Mouse (Mus musculus) urinary bladder, adult 2 months (tissue): ENCODE results near the gene Thg1l. TPM values are rescaled to one million over a fixed set of nuclear protein-coding genes. Genes with fewer than 3 reads are reported as not detected.

Experiments
- DNase-seq: peaks from one replicate; pipeline ENCODE4 v3.0.0; 2022; ENCODE audit warnings: low spot score
- polyA plus RNA-seq: library from polyadenylated mRNA; depleted of rRNA; stranded (reverse); fragments of >200 nt; gene quantifications from 2 replicates; pipeline ENCODE4 v1.2.3, GENCODE M21; 2012; rRNA removed

Thg1l gene
- 9.3 and 9.7 TPM in 2 replicates for polyA plus RNA-seq

DNA sequence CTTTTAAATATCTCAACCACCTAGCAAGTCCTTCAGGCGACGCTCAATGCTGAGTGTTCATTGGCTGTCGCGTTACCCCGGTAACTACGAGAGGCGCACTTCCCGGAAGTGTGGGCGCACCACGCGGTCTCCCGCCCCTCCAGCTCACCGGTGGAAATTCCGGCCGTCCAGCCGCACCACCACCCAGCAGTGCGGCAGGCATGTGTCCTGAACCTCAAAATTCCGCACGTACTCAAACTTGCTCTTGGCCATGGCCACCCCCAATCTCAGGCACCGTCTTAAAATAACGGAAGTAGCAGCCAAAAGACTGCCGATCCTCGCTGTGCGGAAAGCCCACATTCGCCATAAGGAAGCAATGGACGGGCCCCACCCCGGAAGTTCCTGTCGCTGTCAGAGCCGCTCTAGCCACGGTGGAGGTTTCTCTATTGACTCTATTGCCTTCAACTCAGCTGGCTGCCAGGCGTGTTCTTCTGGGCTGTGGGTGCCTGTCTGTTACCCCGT lies at the start of gene Thg1l:
Gene Thg1l (minus strand): TSS at position 368 of the 501 bp plus-strand sequence.
- peak; percentile 85 for DNase-seq

DNA sequence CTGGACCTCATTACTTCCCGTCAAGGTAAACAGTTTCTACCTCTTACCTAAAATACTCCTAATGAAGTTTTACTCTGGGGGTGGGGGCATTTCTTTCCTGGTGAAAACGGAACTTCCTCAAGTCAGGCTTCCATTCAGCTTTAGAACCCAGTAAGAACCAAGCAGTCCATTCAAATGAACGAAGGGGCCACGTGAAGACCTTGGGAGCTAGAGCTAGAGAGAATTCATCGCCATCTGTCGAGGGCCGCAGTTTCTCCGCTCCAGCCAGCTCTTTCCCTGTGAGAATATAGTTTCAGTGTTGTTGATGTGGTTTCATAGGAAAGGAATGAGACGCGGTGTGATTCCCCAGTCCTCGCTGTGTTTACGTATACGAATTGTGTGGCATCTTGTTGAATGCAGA lies 36.8 kb upstream of the Thg1l start:
- no peak for DNase-seq

DNA sequence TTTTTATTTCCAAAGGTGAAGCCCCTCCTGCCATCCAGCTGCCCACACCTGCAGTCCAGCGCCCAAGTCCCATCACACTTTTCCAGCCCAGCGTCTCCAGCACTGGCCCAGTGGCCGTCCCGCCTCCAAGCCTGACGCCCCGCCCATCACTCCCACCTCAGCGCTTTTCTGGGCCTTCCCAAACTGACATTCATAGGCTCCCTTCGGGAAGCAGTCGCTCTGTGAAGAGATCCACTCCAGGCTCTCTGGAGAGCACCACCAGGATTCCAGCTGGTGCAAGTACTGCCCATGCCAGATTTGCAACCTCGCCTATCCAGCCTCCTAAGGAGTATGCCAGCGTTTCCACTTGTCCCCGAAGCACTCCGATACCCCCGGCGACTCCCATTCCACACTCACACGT lies 36.3 kb upstream of the Thg1l start:
- no peak for DNase-seq

DNA sequence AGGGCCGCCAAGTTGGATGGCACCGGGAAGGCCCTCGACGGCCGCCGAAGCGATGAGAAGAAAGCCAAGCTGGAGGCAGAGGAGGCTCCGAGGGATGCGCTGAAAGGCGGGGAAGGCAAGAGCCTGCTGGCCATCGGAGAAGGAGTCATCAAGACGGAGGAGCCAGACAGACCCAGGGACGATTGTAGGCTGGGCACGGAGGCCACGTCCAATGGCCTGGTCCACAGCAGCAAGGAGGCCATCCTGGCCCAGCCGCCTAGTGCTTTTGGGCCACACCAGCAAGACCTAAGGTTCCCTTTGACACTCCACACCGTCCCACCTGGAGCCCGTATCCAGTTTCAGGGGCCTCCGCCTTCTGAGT lies 25.6 kb upstream of the Thg1l start:
- DNase-seq, result no peak

DNA sequence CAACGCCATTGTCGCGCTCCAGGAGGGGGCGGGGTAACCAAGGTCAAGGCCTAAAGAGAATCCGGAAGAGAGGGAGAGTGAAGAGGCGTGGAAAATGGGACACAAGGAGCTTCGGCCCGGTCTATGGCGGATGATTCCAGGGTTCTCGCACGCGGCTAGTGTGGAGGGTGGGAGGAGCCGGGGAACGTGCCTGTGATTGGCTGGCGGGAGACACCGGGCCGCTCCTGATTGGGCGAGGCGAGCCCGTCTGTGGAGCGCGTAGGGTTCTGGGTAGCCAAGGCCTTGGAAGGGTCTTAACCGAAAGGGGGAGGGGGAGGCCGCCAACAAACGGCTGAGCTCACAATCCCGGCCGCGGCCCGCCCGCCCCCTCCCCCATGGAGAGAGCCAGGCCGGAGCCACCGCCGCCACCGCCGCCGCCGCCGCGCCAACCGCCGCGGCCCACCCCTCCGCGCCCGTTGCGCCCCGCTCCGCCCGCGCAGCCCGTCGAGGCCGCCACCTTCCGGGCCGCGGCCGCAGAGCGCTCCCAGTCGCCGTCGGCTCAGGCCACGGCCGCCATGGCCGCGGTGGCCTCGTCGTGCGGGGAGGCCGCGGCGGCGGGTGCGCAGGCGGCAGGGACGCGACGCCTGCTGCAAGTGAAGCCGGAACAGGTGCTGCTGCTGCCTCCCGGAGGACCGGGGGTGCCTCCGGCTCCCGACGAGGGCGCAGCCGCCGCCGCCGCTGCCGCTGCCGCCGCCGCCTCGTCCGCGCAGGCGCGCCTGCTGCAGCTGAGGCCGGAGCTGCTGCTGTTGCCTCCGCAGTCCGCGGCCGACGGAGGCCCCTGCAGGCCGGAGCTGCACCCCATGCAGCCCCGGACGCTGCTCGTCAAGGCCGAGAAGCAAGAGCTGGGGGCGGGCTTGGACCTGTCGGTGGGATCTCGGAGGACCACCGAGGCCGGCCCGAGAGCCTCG lies 24.9 kb upstream of the Thg1l start, which contains the start of gene Sox30:
Gene Sox30 (plus strand): TSS at position 365 of the 947 bp plus-strand sequence.
- peak; percentile 57 for DNase-seq

DNA sequence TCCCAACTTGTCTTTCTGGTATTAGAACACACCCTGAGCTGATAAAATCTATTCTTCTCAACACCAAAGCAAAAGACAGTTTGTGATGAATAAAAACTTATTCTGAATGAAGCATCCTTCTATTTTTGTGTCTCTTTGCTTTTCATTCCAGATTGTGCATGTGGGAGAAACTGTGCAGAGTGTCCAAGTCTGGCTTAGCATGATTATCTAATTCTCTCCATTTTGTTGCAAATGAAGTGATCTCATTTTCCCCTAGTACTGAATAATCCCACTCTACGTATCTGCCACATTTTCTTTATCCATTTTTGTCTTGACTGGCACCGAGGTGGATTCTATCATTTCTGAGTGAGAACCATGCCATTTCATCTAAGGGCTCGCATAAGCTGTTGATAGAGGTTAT lies 20.8 kb upstream of the Thg1l start:
- no peak for DNase-seq

DNA sequence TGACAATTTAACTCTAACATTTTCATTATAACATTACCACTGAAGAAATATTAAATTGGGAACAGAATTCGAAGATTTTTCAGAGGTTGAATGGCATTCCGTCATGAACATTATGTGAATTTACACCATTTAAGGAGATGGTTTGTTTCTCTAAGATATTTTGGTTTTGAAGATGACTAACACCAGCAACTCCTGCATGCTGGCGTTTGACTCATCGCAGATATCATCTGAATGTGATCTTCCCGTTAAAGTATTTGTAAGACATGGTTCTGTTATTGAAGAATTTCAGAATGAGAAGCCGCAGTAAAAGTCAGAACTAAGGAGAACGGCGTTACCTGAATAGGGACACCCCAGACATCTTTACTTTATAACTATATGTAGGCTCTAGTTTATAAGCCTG lies 19.2 kb upstream of the Thg1l start:
- DNase-seq, result no peak

GRCm38 (mm10) chr11:45973635-45974034 lies 18.3 kb upstream of the Thg1l start:
- DNase-seq, result no peak

- no peak for DNase-seq
Observed at GRCm38 (mm10) chr11:45968466-45968865, 13.2 kb upstream of the Thg1l start.

DNA sequence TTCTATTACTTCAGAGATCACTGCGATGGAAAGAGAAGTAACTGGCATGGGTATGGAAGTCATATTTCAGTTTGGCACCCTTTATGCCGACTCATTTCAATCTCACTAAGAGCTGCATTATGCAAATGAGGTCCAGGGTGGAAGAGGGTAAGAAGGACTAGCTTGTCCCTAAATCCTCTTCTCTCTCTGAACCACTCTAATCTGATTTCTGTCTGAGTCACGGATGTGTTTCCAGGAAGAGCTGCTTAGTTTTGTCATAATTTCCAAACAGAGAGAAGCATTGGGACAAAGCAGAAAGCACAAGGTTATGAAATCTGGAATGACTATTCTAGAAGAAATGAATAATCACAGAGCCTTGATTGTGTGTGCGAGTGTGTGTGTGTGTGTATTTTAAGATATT lies 11.6 kb upstream of the Thg1l start:
- no peak for DNase-seq

DNA sequence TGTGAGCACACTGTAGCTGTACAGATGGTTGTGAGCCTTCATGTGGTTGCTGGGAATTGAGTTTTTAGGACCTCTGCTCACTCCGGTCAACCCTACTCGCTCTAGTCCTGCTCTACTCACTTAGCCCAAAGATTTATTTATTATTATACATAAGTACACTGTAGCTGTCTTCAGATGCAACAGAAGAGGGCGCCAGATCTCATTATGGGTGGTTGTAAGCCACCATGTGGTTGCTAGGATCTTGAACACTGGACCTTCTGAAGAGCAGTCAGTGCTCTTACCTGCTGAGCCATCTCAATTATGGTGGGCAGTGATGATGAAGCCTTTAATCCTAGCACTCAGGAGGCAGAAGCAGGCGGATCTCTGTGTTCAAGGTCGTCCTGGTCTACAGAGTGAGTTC lies 4.7 kb upstream of the Thg1l start:
- no peak for DNase-seq

DNA sequence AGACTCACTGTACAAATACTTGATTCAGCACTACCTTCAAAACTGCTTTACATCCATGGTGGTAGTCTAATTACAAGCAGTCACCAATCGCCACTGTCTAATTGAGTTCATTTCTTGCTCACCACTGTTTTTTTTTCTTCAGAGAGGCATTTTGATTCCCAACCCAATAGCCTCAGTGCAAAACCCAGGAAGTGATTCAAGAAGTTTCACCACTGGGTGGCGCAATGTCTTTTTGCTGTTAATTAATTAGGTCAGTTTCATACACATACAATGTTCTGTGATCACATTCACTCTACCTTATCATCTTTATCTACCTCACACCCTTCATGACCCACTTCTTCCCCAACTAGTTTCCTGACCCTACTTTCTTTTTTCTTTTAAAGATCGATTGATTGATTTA lies 4.3 kb upstream of the Thg1l start:
- DNase-seq, result no peak

- no peak for DNase-seq
Observed at GRCm38 (mm10) chr11:45947491-45947890, 7.8 kb downstream of the Thg1l start.

DNA sequence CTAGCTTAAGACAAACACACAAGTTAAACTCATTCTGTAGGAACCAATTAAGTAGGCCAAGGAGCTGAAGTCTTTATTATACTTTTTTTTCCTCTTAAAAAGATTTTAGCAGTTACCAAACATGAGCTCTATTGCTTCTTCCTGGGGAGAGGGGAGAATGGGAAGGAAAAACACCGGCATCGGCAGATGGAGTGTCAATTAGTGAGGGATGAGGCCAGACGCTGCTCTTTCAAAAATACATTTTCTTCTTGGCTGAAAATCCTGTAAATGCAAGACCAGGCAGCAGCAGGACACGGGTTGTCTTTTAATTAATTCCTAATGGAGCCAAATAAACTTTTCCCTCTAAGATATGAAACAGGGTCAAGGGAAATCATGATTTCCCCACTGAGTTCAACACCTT lies 8.5 kb downstream of the Thg1l start:
- no peak for DNase-seq

- peak; percentile 100 for DNase-seq
Observed at GRCm38 (mm10) chr11:45944643-45945156, 10.6 kb downstream of the Thg1l start, which contains the start of gene Lsm11. TSS of gene Lsm11 (minus strand) at chr11:45944935.

DNA sequence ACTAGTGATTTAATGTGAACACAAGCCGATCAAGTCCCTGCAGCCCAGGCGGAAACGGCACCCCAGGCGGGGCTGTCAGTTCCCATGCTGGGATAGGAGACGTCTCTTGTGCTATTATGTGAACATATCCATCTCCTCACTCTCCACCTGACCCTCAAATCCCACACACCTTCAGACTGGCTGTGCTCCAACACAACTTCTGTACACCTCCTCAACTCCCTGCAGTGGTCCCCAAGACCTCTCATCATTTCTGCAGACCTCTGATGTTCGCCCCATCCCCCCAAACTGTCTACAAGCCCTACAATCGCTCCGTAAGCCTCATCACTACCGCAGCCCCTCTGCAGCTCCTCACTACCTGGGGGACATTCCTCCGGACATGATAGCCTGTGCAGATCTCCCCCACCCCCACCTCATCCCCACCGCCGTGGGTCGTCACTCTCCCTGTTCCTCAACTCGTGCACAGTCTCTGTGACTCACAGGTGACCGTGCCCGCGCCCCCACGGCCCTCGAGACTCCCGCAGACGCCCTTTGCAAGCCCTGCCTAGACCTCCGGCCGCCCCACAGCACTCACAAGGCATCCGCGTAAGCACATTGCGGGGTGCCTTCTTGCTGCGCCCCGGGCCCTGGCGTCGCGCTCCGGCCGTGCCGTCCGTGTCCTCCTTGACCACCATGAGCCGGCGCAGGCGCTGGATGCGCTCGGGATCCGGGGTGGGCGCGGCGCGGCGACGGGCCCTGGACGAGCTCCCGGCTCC lies 11.2 kb downstream of the Thg1l start:
- DNase-seq, result no peak

DNA sequence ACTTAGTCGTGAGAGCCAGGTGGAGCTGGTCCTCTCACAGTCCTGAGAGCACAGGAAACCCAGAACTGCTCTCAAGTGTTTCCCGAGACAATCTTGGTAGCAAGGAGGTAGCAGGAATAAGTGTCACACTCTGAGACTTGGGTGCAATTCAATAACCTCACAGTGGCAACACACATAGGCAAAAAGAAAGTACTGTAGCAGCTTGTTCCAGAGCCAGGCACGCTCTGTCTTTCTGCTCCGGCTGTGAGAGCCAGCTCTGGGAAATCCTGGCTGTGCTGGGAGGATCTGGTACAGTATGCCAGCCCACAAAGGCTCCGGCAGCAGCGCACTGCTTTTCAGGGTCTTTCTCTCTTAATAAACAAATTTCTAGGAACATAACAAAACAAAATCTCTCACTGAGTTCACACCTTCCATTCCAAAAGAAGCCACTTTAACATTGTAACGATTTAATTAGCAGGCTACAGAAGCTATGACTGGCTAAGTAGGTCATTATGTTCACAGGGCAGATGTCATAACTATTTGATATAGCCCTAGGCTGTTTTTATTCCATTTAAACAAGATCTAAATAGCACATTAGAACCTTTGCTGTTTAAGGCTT lies 12.1 kb downstream of the Thg1l start:
- DNase-seq, result no peak

GRCm38 (mm10) chr11:45942281-45942680 lies 13.0 kb downstream of the Thg1l start:
- no peak for DNase-seq

- DNase-seq, result no peak
Observed at GRCm38 (mm10) chr11:45938917-45939316, 16.4 kb downstream of the Thg1l start.

- no peak for DNase-seq
Observed at GRCm38 (mm10) chr11:45937478-45937877, 17.8 kb downstream of the Thg1l start.

DNA sequence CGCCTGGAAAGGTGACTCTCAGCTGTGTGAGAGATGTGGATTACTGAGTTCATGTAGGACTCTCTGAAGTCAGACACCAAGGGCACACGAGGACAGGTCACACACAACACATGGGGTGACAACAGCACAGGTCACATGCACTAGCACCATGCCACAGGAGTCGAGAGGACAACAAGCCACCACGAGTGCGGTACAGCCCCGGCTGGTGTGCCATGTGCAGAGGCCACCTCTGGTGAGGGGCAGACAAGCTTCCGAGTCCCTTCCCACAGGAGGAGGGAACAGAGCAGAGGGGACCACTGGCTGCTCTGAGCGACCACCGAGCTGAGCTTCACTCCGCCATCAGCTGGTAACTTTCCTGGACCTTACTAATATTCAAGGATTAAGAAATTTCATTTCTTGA lies 22.5 kb downstream of the Thg1l start:
- no peak for DNase-seq

DNA sequence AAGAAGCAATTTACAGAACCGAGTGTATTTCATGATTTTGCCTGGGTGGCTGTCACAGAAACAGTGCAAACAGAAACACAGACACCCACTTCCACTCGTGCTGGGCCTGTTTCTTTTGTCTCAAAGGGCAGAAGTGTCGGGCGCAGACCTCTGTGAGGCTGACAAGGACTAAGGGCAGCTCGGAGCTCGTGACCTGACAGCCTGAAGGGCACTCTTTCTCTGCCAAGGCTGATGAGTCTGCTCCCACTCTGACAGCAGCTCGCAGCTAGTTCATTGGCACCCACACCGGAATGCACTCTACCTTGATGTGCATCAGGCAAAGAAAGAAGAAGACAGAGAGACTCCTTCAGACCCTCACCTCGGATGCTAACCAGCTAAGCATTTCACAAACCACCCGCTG lies 25.8 kb downstream of the Thg1l start:
- DNase-seq, result no peak
